Mouse (Mus musculus) testis, adult 2 months (tissue): ENCODE measurements around the gene Cachd1. TPM values are rescaled to one million over a fixed set of nuclear protein-coding genes. Genes with fewer than 3 reads are reported as not detected.

Experiments used
- H3K27ac ChIP-seq: fragments of 200-500 bp; 2 replicates; pipeline ENCODE4 v1.5.1; 2012; ENCODE audit warnings: low read depth, low read length; ENCODE audit not compliant: control insufficient read depth, insufficient read depth
- H3K27me3 ChIP-seq: fragments of 200-500 bp; 2 replicates; pipeline ENCODE4 v1.6.1; 2012; ENCODE audit warnings: mild to moderate bottlenecking, low read length, moderate library complexity; ENCODE audit not compliant: control insufficient read depth, insufficient read depth
- H3K36me3 ChIP-seq: fragments of 200-500 bp; 2 replicates; pipeline ENCODE4 v1.6.1; 2012; ENCODE audit warnings: mild to moderate bottlenecking, low read length; ENCODE audit not compliant: control insufficient read depth, insufficient read depth
- H3K4me1 ChIP-seq: fragments of 200-500 bp; 2 replicates; pipeline ENCODE4 v1.6.1; 2012; ENCODE audit warnings: low read length; ENCODE audit not compliant: control insufficient read depth, insufficient read depth
- H3K4me3 ChIP-seq: fragments of 200-500 bp; 2 replicates; pipeline ENCODE4 v1.5.1; 2012; ENCODE audit warnings: low read depth, mild to moderate bottlenecking, low read length, moderate library complexity, mixed read lengths; ENCODE audit not compliant: control insufficient read depth
- CTCF ChIP-seq: fragments of 200-500 bp; IDR thresholded peaks from 2 replicates; pipeline ENCODE4 v1.5.1; 2012; ENCODE audit warnings: low read depth, mild to moderate bottlenecking, inconsistent platforms, low read length, moderate library complexity; ENCODE audit not compliant: control insufficient read depth, insufficient read depth, insufficient replicate concordance
- POLR2A ChIP-seq: fragments of 200-500 bp; IDR thresholded peaks from 2 replicates; pipeline ENCODE4 v1.6.1; 2012; ENCODE audit warnings: low read depth, mild to moderate bottlenecking, inconsistent platforms, low read length, moderate library complexity; ENCODE audit not compliant: control insufficient read depth
- polyA plus RNA-seq: library from polyadenylated mRNA; depleted of rRNA; stranded (reverse); fragments of >200 nt; gene quantifications from 2 replicates; pipeline ENCODE4 v1.2.3, GENCODE M21; 2012

The Cachd1 gene
- polyA plus RNA-seq, 1 experiment = 10.0 TPM

- H3K27ac ChIP-seq = no peak overlapping the region
- H3K27me3 ChIP-seq = no peaks in the 10 kb centered on the region
- TF ChIP-seq CTCF (no peak), POLR2A (no peak)
- no peaks in the 10 kb centered on the region for H3K36me3 ChIP-seq
- no peak overlapping the region for H3K4me3 ChIP-seq
- no peaks in the 10 kb centered on the region for H3K4me1 ChIP-seq
Measured at GRCm38 (mm10) chr4:100822526-100822925, 46.1 kb downstream of the Cachd1 start.

DNA sequence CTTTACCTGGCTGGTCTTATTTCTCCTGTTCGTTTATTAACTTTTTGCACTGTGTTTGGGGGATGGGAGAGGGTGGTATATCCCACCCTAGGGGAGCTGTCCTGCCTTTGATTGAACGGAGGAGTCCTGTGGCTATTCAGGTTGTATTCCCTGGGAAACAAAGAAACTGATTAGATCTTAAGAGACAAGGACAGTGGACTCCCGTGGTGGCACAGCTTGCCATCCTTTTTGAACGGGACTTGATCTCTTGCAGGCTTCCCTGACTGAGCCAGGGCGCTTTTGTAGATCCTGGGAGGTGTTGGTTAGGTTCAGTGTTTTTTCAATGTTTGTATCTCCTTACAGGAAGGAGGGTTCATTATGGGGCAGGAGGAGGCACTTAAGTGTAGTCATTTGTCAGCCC, 50.9 kb downstream of the Cachd1 start:
- no peaks in the 10 kb centered on the region for H3K27me3 ChIP-seq
- H3K36me3 ChIP-seq = no peaks in the 10 kb centered on the region
- no peaks in the 10 kb centered on the region for H3K4me1 ChIP-seq
- no peak overlapping the region for H3K4me3 ChIP-seq
- H3K27ac ChIP-seq = no peak overlapping the region
- TF ChIP-seq POLR2A = no peak
- TF ChIP-seq CTCF = no peak

DNA sequence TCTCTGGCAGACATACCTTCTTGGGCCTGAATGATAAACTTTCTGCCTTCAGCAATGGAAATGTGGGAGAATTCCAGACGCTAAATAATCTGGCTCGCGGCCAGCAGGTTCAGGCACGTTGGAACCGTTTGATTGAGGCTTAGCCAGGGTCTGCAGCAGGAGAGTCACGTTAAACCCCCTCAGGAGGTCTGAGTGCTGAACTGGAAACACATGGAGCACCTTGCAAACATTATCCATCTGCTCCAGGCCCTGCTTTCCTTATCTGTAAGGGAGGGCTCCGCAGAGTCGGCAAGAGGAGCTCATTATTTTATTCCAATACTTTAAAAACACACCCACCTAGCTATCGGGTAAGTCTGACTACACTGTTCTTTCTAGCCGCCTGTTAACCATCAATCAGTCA, 52.3 kb downstream of the Cachd1 start:
- no peak overlapping the region for H3K4me3 ChIP-seq
- TF ChIP-seq CTCF (no peak), POLR2A (no peak)
- no peaks in the 10 kb centered on the region for H3K4me1 ChIP-seq
- H3K27ac ChIP-seq = no peak overlapping the region
- H3K27me3 ChIP-seq = no peaks in the 10 kb centered on the region
- no peaks in the 10 kb centered on the region for H3K36me3 ChIP-seq

DNA sequence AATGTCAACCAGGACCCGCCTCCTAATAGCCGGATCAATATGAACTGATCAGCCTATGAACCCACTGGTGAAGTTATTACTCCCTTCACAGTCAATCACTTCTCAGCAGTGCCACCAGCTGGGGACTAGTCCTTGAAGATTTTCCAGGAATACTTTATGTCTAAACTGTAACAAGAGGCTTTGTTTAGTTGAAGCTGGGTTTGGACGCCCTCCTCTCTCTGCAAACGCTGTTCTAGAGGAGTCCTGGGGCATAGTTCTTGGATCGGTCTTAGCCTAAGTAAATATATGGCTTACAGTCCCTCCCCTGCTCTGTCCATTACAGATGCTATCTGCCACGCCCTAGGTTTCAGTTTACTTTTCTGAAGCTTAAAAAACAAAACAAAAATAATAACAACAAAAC, 60.7 kb downstream of the Cachd1 start:
- no peaks in the 10 kb centered on the region for H3K36me3 ChIP-seq
- TF ChIP-seq POLR2A = no peak
- no peak for TF ChIP-seq CTCF
- H3K27ac ChIP-seq = no peak overlapping the region
- no peaks in the 10 kb centered on the region for H3K27me3 ChIP-seq
- no peak overlapping the region for H3K4me3 ChIP-seq
- H3K4me1 ChIP-seq = no peaks in the 10 kb centered on the region

- Histone ChIP-seq H3K27me3 (no peaks in the 10 kb centered on the region), H3K4me1 (no peaks in the 10 kb centered on the region), H3K4me3 (no peak overlapping the region), H3K27ac (no peak overlapping the region), H3K36me3 (no peaks in the 10 kb centered on the region)
- TF ChIP-seq CTCF = no peak
- TF ChIP-seq POLR2A = no peak
Measured at GRCm38 (mm10) chr4:100842629-100843028, 66.2 kb downstream of the Cachd1 start.

- H3K36me3 ChIP-seq = no peaks in the 10 kb centered on the region
- H3K4me3 ChIP-seq = no peak overlapping the region
- no peak for TF ChIP-seq CTCF
- TF ChIP-seq POLR2A = no peak
- H3K27me3 ChIP-seq = no peaks in the 10 kb centered on the region
- no peaks in the 10 kb centered on the region for H3K4me1 ChIP-seq
- no peak overlapping the region for H3K27ac ChIP-seq
Measured at GRCm38 (mm10) chr4:100843119-100843518, 66.6 kb downstream of the Cachd1 start.

- H3K27me3 ChIP-seq = no peaks in the 10 kb centered on the region
- no peaks in the 10 kb centered on the region for H3K4me1 ChIP-seq
- no peak overlapping the region for H3K27ac ChIP-seq
- TF ChIP-seq POLR2A (no peak), CTCF (no peak)
- no peaks in the 10 kb centered on the region for H3K36me3 ChIP-seq
- no peak overlapping the region for H3K4me3 ChIP-seq
Measured at GRCm38 (mm10) chr4:100850846-100851495, 74.5 kb downstream of the Cachd1 start.
